Mouse (Mus musculus) left cerebral cortex, postnatal 4 days (tissue): ENCODE results near the gene Pdlim7. TPM values are rescaled to one million over a fixed set of nuclear protein-coding genes. Genes with fewer than 3 reads are reported as not detected.
A peak's percentile ranks its signal among the peaks of the same experiment; 100 is the strongest.

Source experiments
- microRNA-seq: library from miRNA; unstranded; fragments of <30 nt; microRNA quantifications from one replicate; pipeline ENCODE4 v1.2.0, GENCODE M21; 2022
- total RNA-seq, 2 experiments: library from RNA; stranded (reverse); gene quantifications; 2 replicates each; pipeline ENCODE4 v1.2.3; 2021

The Pdlim7 gene
- total RNA-seq, 2 experiments from 2014 or later = 62.5 to 66.8 TPM

Small RNAs within 50 kb of the gene (microRNA-seq; reads per million reads assigned to microRNA genes)
- gene Mir6943 (2.4 reads per million), gene Mir6944 (80.7 reads per million, percentile 48 among the genes with 10 or more reads in this experiment), gene Mir6945 (3.3 reads per million, percentile 4 among the genes with 10 or more reads in this experiment)

Other genes with a start within 250 kb of the Pdlim7 start
- gene Prelid1, start 193.2 kb downstream of the Pdlim7 start, total RNA-seq = 100 to 1,000 TPM; 182 to 192 TPM
- gene Rab24, start 191.7 kb downstream of the Pdlim7 start, total RNA-seq = 10 to 100 TPM; 54.8 to 58.5 TPM
- gene Mxd3, start 183.9 kb downstream of the Pdlim7 start, total RNA-seq = 1 to 10 TPM; 3.6 to 5.6 TPM
- 10 to 100 TPM; 43.1 to 46.8 TPM for gene Lman2, start 150.9 kb downstream of the Pdlim7 start, total RNA-seq
- 1 to 10 TPM; 4.3 to 6.3 TPM for gene Rgs14, start 143.9 kb downstream of the Pdlim7 start, total RNA-seq
- gene Slc34a1, start 115.5 kb downstream of the Pdlim7 start, total RNA-seq = under 1 TPM in 1 of 2 experiments, not detected in 1; 0.36 TPM
- 1 to 10 TPM in 1 of 2 experiments, under 1 TPM in 1; 0.97 to 1.1 TPM for gene Pfn3, start 98.4 kb downstream of the Pdlim7 start, total RNA-seq
- gene F12, start 86.9 kb downstream of the Pdlim7 start, total RNA-seq = under 1 TPM; 0.30 to 0.38 TPM
- 10 to 100 TPM; 73.8 to 78.8 TPM for gene Grk6, start 68.6 kb downstream of the Pdlim7 start, total RNA-seq
- gene Prr7, start 49.4 kb downstream of the Pdlim7 start, total RNA-seq = 10 to 100 TPM; 86.0 to 87.5 TPM
- gene Dbn1, start 25.6 kb downstream of the Pdlim7 start, total RNA-seq = 100 to 1,000 TPM; 623 to 643 TPM
- gene Dok3, start 15.6 kb upstream of the Pdlim7 start, total RNA-seq = 1 to 10 TPM; 6.4 to 7.2 TPM
- gene Ddx41, start 23.0 kb upstream of the Pdlim7 start, total RNA-seq = 10 to 100 TPM; 51.6 to 56.5 TPM
- gene Fam193b, start 57.4 kb upstream of the Pdlim7 start, total RNA-seq = 10 to 100 TPM; 91.4 to 92.9 TPM
- gene Tmed9, start 60.1 kb upstream of the Pdlim7 start, total RNA-seq = 100 to 1,000 TPM; 109 to 111 TPM
- gene B4galt7, start 86.2 kb upstream of the Pdlim7 start, total RNA-seq = 10 to 100 TPM; 32.3 to 32.4 TPM
- 10 to 100 TPM; 60.3 to 62.0 TPM for gene Caml, start 109.3 kb upstream of the Pdlim7 start, total RNA-seq
- gene Ddx46, start 121.4 kb upstream of the Pdlim7 start, total RNA-seq = 10 to 100 TPM; 49.7 to 50.2 TPM
- 100 to 1,000 TPM; 101 TPM for gene B230219D22Rik, start 179.4 kb upstream of the Pdlim7 start, total RNA-seq
- 10 to 100 TPM; 58.7 to 59.5 TPM for gene Txndc15, start 201.0 kb upstream of the Pdlim7 start, total RNA-seq
- 10 to 100 TPM; 20.6 to 25.4 TPM for gene Pcbd2, start 213.7 kb upstream of the Pdlim7 start, total RNA-seq